Mouse (Mus musculus) MEL (cell line): ENCODE data around the gene Proser1. TPM values are rescaled to one million over a fixed set of nuclear protein-coding genes. Genes with fewer than 3 reads are reported as not detected.

ENCODE experiments used
- DNase-seq: peaks from one replicate; pipeline ENCODE4 v3.0.0; 2011; ENCODE audit warnings: low read depth, low spot score
- H3K27ac ChIP-seq: 2 replicates; pipeline ENCODE4 v1.5.1; 2012; ENCODE audit warnings: low read depth, mild to moderate bottlenecking, control low read depth, low read length, moderate library complexity; ENCODE audit not compliant: control insufficient read depth
- H3K27me3 ChIP-seq, 2 experiments: fragments of 150-350 bp in 1 of 2; sonication (generic) in 1 of 2; 2 replicates each; pipeline ENCODE4 v1.6.1; 2012; ENCODE audit warnings: low read length in 2 of 2, mild to moderate bottlenecking in 2 of 2, improper control_type of control experiment in 1 of 2, moderate library complexity in 1 of 2; ENCODE audit not compliant: insufficient read depth in 2 of 2, control insufficient read depth in 1 of 2
- H3K36me3 ChIP-seq, 2 experiments: 2 replicates each; pipeline ENCODE4 v1.6.1; 2012 to 2014; ENCODE audit warnings: low read length in 2 of 2, improper control_type of control experiment in 1 of 2, inconsistent platforms in 1 of 2, mild to moderate bottlenecking in 1 of 2; ENCODE audit not compliant: insufficient read depth in 2 of 2, control insufficient read depth in 1 of 2
- H3K4me1 ChIP-seq, 2 experiments: fragments of 150-350 bp in 1 of 2; sonication (generic) in 1 of 2; 2 replicates each; pipeline ENCODE4 v1.6.1; 2012; ENCODE audit warnings: low read length in 2 of 2, improper control_type of control experiment in 1 of 2, mild to moderate bottlenecking in 1 of 2; ENCODE audit not compliant: insufficient read depth in 2 of 2, control insufficient read depth in 1 of 2
- H3K4me3 ChIP-seq, 2 experiments: fragments of 150-350 bp in 1 of 2; sonication (generic) in 1 of 2; 2 replicates each; pipeline ENCODE4 v1.5.1; 2012; ENCODE audit warnings: low read depth in 2 of 2, low read length in 2 of 2, mild to moderate bottlenecking in 2 of 2, moderate library complexity in 2 of 2, control low read depth in 1 of 2, improper control_type of control experiment in 1 of 2; ENCODE audit not compliant: control insufficient read depth in 1 of 2, insufficient read depth in 1 of 2
- H3K79me2 ChIP-seq: 2 replicates; pipeline ENCODE4 v1.6.1; 2012; ENCODE audit warnings: mild to moderate bottlenecking, low read length, moderate library complexity; ENCODE audit not compliant: control insufficient read depth, poor library complexity, insufficient read depth
- H3K9ac ChIP-seq: 2 replicates; pipeline ENCODE4 v1.6.1; 2012; ENCODE audit warnings: low read depth, mild to moderate bottlenecking, control low read depth, low read length, moderate library complexity; ENCODE audit not compliant: control insufficient read depth, poor library complexity, severe bottlenecking
- H3K9me3 ChIP-seq: fragments of 150-350 bp; sonication (generic); replicated peaks from 2 replicates; pipeline ENCODE4 v1.6.1; 2012; ENCODE audit warnings: mild to moderate bottlenecking, low read length, improper control_type of control experiment, moderate library complexity; ENCODE audit not compliant: insufficient read depth
- BHLHE40 ChIP-seq: IDR thresholded peaks from 2 replicates; pipeline ENCODE4 v1.6.1; 2012; ENCODE audit warnings: low read depth, mild to moderate bottlenecking, inconsistent platforms, low read length, improper control_type of control experiment, borderline replicate concordance
- CHD1 ChIP-seq: IDR thresholded peaks from 2 replicates; pipeline ENCODE4 v1.6.1; 2012; ENCODE audit warnings: low read depth, mild to moderate bottlenecking, inconsistent platforms, low read length, improper control_type of control experiment
- CTCF ChIP-seq, 3 experiments: IDR thresholded peaks in 2 of 3; conservative IDR thresholded peaks in 1 of 3; 2 replicates each; pipeline ENCODE4 v1.5.1; 2011 to 2012; ENCODE audit warnings: low read length in 3 of 3, low read depth in 2 of 3, mild to moderate bottlenecking in 2 of 3, improper control_type of control experiment in 1 of 3, inconsistent platforms in 1 of 3, mixed read lengths in 1 of 3, moderate library complexity in 1 of 3; ENCODE audit not compliant: control insufficient read depth in 1 of 3, insufficient read depth in 1 of 3, poor library complexity in 1 of 3, severe bottlenecking in 1 of 3
- KAT2A ChIP-seq: conservative IDR thresholded peaks from 2 replicates; pipeline ENCODE4 v1.6.1; 2012; ENCODE audit warnings: low read depth, low read length, improper control_type of control experiment, inconsistent platforms
- MAX ChIP-seq: IDR thresholded peaks from 2 replicates; pipeline ENCODE4 v1.6.1; 2011; ENCODE audit warnings: low read length, improper control_type of control experiment
- MXI1 ChIP-seq: IDR thresholded peaks from 2 replicates; pipeline ENCODE4 v1.6.1; 2011; ENCODE audit warnings: mild to moderate bottlenecking, low read depth, low read length, improper control_type of control experiment
- MYB ChIP-seq: IDR thresholded peaks from 2 replicates; pipeline ENCODE4 v1.6.1; 2011; ENCODE audit warnings: mild to moderate bottlenecking, low read depth, low read length, improper control_type of control experiment
- MYC ChIP-seq: IDR thresholded peaks from 2 replicates; pipeline ENCODE4 v1.6.1; 2011; ENCODE audit warnings: low read depth, mild to moderate bottlenecking, low read length, improper control_type of control experiment, moderate library complexity
- NRF1 ChIP-seq: IDR thresholded peaks from 2 replicates; pipeline ENCODE4 v1.6.1; 2014; ENCODE audit warnings: low read depth, mild to moderate bottlenecking, inconsistent platforms, low read length, improper control_type of control experiment, moderate library complexity; ENCODE audit not compliant: poor library complexity, insufficient read depth, severe bottlenecking
- POLR2A ChIP-seq, 2 experiments: IDR thresholded peaks; 2 replicates each; pipeline ENCODE4 v1.6.1; 2011 to 2012; ENCODE audit warnings: low read length in 2 of 2, mild to moderate bottlenecking in 2 of 2, control low read depth in 1 of 2, improper control_type of control experiment in 1 of 2, low read depth in 1 of 2, moderate library complexity in 1 of 2; ENCODE audit not compliant: control insufficient read depth in 1 of 2, insufficient read depth in 1 of 2, poor library complexity in 1 of 2
- RAD21 ChIP-seq: IDR thresholded peaks from 2 replicates; pipeline ENCODE4 v1.6.1; 2011; ENCODE audit warnings: mild to moderate bottlenecking, low read depth, low read length, improper control_type of control experiment
- SMC3 ChIP-seq: IDR thresholded peaks from 2 replicates; pipeline ENCODE4 v1.6.1; 2011; ENCODE audit warnings: low read depth, low read length, improper control_type of control experiment
- TAL1 ChIP-seq: IDR thresholded peaks from 2 replicates; pipeline ENCODE4 v1.6.1; 2012; ENCODE audit warnings: mild to moderate bottlenecking, inconsistent platforms, low read length, moderate library complexity, mixed read lengths
- TCF12 ChIP-seq: IDR thresholded peaks from 2 replicates; pipeline ENCODE4 v1.6.1; 2014; ENCODE audit warnings: low read depth, mild to moderate bottlenecking, inconsistent platforms, low read length, improper control_type of control experiment, moderate library complexity
- UBTF ChIP-seq: IDR thresholded peaks from 2 replicates; pipeline ENCODE4 v1.6.1; 2012; ENCODE audit warnings: low read depth, mild to moderate bottlenecking, inconsistent platforms, low read length, improper control_type of control experiment, moderate library complexity, borderline replicate concordance; ENCODE audit not compliant: insufficient read depth
- ZC3H11A ChIP-seq: IDR thresholded peaks from 2 replicates; pipeline ENCODE4 v1.6.1; 2012; ENCODE audit warnings: low read depth, mild to moderate bottlenecking, inconsistent platforms, low read length, improper control_type of control experiment
- ZKSCAN1 ChIP-seq: IDR thresholded peaks from 2 replicates; pipeline ENCODE4 v1.6.1; 2012; ENCODE audit warnings: low read depth, mild to moderate bottlenecking, inconsistent platforms, low read length, improper control_type of control experiment, moderate library complexity
- polyA plus RNA-seq, 2 experiments: library from polyadenylated mRNA; stranded (reverse) in 1 of 2; unstranded in 1 of 2; fragments of >175 nt in 1 of 2; fragments of >200 nt in 1 of 2; gene quantifications; 2 replicates each; pipeline versions ENCODE4 v1.2.1 to v1.2.4; 2012; ENCODE audit warnings: low replicate concordance in 2 of 2, low read depth in 1 of 2; ENCODE audit not compliant: insufficient read length in 2 of 2, insufficient read depth in 1 of 2, missing spikeins in 1 of 2
- total RNA-seq: library from RNA; depleted of rRNA; stranded (reverse); fragments of 300-350 nt; gene quantifications from 2 replicates; pipeline ENCODE4 v1.2.3, GENCODE M21; 2012

Gene Proser1
- total and polyA plus RNA-seq, 3 experiments = 3.5 to 107 (median 24.6) TPM

- Histone ChIP-seq H3K9me3 (no peaks in the 10 kb centered on the region), H3K4me1 (peaks cover 0 to 3% of the 10 kb centered on the region in 2 experiments; a peak in 2 of 4 replicates), H3K36me3 (peaks cover 0 to 4% of the 10 kb centered on the region in 2 experiments), H3K4me3 (no peak overlapping the region), H3K27ac (no peak overlapping the region), H3K9ac (no peak overlapping the region), H3K79me2 (peaks cover 30% of the 10 kb centered on the region), H3K27me3 (no peaks in the 10 kb centered on the region)
- TF ChIP-seq BHLHE40 = no peak
- TF ChIP-seq CHD1 = no peak
- TF ChIP-seq UBTF = no peak
- TF ChIP-seq ZC3H11A = no peak
- TF ChIP-seq TCF12 = no peak
- TF ChIP-seq KAT2A = no peak
- TF ChIP-seq MYB = no peak
- TF ChIP-seq MXI1 = no peak
- no peak for TF ChIP-seq MAX
- no peak for TF ChIP-seq RAD21
- no peak for TF ChIP-seq MYC
- TF ChIP-seq NRF1 = no peak
- TF ChIP-seq ZKSCAN1 = no peak
- peak; percentile 34 for DNase-seq
These were observed 3.4 kb upstream of the Proser1 start for GRCm38 (mm10) chr3:53460106-53460505.

- Histone ChIP-seq H3K36me3 (peaks cover 1 to 21% of the 10 kb centered on the region in 2 experiments), H3K4me3 (peak overlapping the region; percentile 66 to 100), H3K4me1 (peaks cover 0 to 16% of the 10 kb centered on the region in 2 experiments; a peak in 2 of 4 replicates), H3K79me2 (peaks cover 52% of the 10 kb centered on the region), H3K9ac (peak overlapping the region; percentile 91), H3K9me3 (no peaks in the 10 kb centered on the region), H3K27ac (peak overlapping the region; percentile 97), H3K27me3 (no peaks in the 10 kb centered on the region)
- DNase-seq = peak; percentile 71
- TF ChIP-seq TAL1 (no peak), POLR2A (IDR thresholded peaks at IDR 0.05; ENCODE audit: control insufficient read depth in 1 of 2, insufficient read depth in 1 of 2, low read depth in 1 of 2, low read length in 2 of 2, poor library complexity in 1 of 2) (0 out of 4 replicates have a peak, but pooled peaks of 1 of the 2 experiments have one; percentile 18), MYB (no peak), SMC3 (0 out of 2 replicates have a peak, but pooled peaks have one; percentile 3), CTCF (IDR thresholded peaks at IDR 0.05 in 2 of 3, conservative IDR thresholded peaks at IDR 0.05 in 1 of 3; ENCODE audit: control insufficient read depth in 1 of 3, insufficient read depth in 1 of 3, low read depth in 2 of 3, low read length in 3 of 3, poor library complexity in 1 of 3, severe bottlenecking in 1 of 3) (peak in 1 of 3 experiments; percentile 24; a peak in 1 of 6 replicates)
These were observed 793 bp upstream of the Proser1 start for GRCm38 (mm10) chr3:53462701-53463045.
